Mouse (Mus musculus) thymus, postnatal 36 days (tissue): Measurements from ENCODE around the gene Sez6.

Experiments
- DNase-seq, 2 experiments: peaks; one replicate each; pipeline ENCODE4 v3.0.0; 2022; ENCODE audit warnings: mixed read lengths in 2 of 2

The Sez6 gene

DNA sequence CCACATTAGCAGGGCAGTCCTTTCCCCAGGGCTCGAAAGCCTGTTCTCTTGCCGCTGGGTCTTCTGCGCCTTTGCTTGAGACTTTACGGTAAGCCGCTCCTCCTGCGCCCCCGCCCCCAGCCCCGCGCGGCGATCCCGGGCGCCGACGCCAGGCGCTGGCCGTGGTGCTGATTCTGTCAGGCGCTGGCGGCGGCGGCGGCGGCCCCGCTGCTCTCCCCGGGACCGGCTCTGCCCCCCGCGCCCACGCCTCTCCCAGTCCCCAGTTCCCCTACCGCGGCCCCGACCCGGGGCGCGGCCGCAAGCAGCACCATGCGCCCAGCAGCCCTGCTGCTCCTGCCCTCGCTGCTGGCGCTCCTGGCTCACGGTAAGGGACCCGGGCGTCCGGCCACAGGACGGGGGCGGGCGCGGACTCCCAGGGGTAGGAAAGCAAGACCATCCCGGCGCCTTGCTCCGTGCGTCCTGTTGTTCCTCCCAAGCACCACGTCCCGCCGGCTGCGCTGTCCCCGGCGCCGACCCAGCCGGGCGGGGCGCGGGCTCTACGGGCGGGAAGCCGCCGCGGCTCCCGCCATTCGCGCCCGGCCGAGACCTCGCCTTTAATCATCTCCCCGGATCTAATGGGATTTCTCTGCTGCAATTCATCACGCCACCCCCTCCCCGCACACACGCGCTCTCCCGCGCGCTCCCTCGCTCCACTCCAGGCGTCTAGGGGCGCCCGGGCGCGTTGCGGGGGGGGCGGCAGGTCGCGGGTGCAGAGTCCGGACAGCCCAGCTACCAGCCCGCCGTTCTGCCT is at the start of gene Sez6:
Sez6 (plus strand) TSS at position 50 of the 790 bp plus-strand sequence.
- peak; percentile 80 to 83 for DNase-seq

- no peak for DNase-seq
Observed at GRCm38 (mm10) chr11:77884524-77885245, 45.9 kb upstream of the Sez6 start.

DNA sequence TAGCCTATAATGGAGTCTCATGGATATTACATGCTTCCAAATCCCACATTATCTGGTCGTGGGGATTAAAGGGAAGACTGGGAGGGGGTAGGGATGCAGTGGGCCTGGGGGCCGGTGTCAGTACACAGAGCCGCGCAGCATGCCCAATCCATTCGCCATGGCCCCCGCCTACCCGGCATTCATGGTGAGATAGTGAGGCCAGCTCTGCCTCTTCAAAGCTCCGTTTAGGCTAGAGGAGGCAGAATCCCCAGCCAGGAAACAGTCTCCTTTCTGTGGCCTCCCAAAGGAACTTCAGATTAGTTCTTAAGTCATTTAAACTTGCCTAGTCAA is 45.4 kb upstream of the Sez6 start:
- no peak for DNase-seq

DNA sequence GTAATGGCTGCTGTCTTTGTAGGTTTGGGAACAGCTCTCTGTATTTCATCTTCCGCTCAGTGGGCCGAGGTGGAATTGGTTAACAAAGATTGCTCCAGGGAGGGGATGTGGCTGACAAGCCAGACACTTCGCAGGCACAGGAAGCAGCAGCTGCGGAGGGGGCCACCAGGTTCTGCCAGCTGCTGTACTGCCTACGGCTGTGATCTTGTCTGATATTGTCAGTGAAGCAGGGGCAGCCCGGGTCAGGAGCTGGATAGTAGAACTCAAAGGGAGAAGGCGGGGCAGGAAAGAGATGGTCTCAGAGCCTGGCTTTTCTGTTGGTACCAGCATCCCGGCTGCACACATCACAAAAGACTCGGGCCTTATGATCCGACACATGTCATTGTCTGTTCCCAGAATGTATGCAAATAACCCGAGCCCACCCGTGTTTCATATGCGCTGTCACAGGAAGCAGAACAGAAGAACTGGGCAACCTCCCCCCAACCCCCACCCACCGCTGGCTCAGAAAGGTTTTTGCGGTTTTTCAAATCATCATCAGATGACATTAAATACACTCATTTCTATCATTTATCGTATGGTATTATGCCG is 43.1 kb upstream of the Sez6 start:
- peak; percentile 86 to 92 for DNase-seq

DNA sequence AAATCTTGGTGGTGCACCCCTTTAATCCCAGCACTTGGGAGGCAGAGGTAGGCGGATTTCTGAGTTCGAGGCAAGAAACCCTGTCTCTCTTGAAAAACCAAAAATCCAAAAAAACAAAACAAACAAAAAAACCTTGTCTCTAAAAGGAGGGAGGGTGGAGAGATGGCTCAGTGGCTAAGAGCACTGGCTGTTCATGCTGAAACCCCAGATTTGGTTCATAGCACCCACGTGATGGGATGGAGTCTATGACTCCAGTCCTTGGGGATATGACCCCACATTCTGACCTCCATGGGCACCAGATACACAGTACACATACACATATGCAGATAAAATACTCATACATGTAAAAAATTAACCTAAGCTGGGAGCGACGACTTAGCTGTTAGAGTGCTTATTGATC is 41.8 kb upstream of the Sez6 start:
- DNase-seq: no peak

GRCm38 (mm10) chr11:77889484-77889883 is 41.1 kb upstream of the Sez6 start:
- DNase-seq: no peak

DNA sequence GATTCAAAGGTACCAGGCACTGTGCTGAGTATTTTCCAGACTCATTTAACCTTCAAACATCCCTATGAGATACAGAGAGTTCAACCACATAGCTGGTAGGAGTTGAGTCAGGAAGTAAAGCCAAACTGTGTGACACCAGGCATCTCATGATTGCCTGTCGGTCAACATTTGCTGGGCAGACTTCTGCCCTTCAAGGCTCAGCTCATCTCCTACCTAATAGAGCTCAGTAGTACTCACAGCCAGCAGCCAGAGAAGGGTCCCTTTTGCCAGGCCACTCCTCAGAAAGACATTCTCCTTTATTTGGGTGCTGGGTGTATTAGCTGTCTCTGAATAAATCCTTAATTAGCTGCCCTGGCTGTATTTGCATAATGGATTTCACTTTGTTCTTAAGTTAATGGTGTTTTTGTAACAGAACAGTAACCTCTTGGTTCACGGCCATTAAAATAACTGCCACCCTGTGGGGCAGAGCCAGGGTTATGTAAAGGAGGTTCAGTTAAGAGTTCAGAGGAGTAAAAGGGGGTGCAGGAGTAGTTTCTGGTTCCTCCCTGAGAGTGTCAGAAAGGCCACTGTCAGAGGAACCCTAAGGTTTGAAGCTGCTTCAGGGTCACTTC is 39.8 kb upstream of the Sez6 start:
- no peak for DNase-seq

DNA sequence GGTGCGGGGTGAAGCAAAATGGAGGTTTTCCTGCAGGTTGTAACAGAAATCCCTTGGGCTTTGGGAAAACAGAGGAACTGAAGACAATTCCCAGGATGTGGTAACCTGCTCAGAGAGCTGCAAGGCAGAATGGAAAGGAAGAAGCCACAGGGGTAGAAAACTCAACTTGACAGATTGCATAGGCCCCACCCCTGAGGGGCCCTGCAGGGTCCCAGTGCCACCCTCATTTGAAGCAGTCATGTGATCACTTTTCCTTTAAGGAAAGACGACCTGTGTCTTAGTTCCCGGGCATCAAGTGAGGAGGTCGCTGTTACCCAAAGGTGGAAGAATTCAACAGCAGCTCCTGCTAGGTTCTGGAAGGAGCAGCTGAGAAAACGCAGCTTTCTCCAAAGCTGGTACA is 37.7 kb upstream of the Sez6 start:
- DNase-seq: no peak

DNA sequence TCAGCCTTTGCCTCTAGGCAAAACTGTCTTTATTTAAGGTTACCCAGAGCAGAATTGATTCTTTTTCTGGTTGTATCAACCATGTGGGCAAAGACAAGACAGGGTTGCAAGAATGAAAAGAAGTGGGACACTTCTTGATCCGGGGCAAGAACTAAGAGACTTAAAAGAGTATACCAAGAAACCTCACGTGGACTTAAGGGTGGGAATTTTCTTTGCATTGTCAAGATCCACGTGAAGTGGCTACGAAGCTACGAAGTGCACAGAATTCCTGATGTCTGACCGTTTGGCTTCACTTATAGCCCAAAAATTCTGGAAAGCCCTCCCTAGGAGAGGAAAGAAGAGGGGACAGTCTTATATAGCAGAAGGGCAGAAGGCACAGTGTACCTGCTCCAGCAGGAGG is 37.3 kb upstream of the Sez6 start:
- no peak for DNase-seq

- DNase-seq: peak in 1 of 2 experiments; percentile 42
Observed at GRCm38 (mm10) chr11:77893787-77894718, 36.5 kb upstream of the Sez6 start, which contains the start of gene Pipox. Gene Pipox (minus strand): TSS chr11:77894096.

GRCm38 (mm10) chr11:77894967-77895366 is 35.6 kb upstream of the Sez6 start:
- DNase-seq: no peak

DNA sequence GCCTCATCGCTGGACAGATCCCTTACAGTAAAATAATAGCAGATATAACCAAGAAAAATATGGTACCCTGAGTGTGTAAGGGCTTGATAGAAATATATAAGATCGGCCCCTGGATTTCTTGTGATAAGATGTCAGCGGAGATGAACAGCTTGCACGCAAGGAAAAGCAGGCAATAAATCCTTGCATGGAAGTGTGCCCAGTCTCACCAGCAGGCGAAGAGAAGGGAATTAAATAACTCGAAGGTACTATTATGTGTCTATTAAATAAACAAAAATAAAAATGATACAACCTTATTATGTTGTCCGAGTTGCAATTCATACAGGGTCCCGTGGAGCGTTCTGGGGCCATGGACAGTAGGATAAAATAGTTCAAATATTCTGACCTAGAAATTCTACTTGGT is 34.6 kb upstream of the Sez6 start:
- DNase-seq: no peak

GRCm38 (mm10) chr11:77896480-77896819 is 34.1 kb upstream of the Sez6 start:
- no peak for DNase-seq

- no peak for DNase-seq
Observed at GRCm38 (mm10) chr11:77896820-77897805, 33.5 kb upstream of the Sez6 start.

DNA sequence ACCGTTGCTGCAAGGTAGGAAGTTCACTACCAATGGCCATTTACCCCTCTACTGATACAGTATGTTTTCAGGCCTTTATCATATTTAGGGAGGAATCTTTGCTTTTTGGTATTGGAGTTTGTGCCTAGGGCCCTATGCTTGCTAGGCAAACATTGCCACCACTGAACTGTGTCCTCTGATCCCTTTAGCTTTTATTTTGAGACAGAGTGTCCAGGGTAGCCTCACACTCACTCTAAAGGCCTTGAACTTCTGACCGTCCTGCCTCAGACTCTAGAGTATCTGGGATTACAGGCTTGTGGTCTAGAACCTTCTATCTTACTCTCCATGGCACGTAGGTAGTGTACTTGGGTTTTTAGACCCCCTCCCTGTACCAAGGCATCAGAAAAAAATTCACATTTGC is 30.4 kb upstream of the Sez6 start:
- DNase-seq: no peak

- DNase-seq: no peak
Observed at GRCm38 (mm10) chr11:77900696-77901095, 29.9 kb upstream of the Sez6 start.

GRCm38 (mm10) chr11:77901366-77901765 is 29.2 kb upstream of the Sez6 start:
- no peak for DNase-seq

DNA sequence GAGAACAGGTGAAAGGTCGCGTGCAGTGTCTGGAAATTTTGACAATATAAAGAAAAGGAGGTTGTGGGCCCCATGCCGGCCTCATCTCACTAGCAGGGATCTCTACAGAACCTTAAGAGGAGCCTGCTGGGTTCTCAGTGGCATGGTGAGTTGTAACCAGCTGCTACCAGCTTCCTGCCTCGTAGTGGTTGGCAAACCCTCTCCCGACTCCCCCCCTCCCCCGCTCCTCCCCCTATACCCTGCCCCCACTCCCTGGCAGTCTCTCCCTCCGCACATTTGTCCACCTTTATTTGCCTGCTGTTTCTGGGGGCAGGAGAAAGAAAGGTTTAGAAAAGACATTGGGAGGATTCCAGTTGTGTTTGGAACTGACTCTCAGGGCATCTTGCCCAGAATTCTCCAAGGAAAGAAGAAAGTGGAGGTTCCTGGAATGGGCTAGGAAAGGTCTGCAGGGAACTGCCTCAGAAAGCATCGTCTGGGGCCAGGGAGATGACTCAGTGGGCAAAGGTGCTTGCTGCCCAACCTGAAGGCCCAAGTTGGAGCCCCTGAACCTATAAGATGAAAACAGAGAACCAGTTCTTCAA is 28.7 kb upstream of the Sez6 start:
- no peak for DNase-seq

GRCm38 (mm10) chr11:77903761-77904160 is 26.8 kb upstream of the Sez6 start:
- DNase-seq: no peak

DNA sequence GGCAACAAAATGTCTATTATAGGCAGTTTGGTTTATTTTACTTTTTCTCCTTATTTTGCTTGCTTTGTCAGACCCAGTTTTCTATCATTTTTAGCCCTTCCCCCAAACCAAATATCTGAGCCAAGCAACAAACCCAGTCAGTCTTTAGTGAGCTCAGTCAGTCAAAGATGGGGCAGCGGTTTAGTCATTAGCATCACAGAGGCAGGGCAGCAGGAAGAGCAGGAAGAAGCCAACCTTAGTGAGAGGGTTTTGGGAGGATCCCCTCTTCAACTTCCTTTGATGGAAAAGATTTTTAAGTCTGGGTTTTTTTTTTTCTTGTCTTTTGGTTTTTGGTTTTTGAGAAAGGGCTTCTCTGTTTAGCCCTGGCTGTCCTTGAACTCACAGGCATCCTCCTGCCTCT is 25.9 kb upstream of the Sez6 start:
- DNase-seq: no peak
